Mouse (Mus musculus) olfactory bulb, adult 2 months (tissue): Measurements from ENCODE around the gene Ube2b.

Experiments
- CTCF ChIP-seq: fragments of 200-500 bp; IDR thresholded peaks from 2 replicates; pipeline ENCODE4 v1.5.1; 2012; ENCODE audit warnings: low read depth, mild to moderate bottlenecking, low read length, moderate library complexity; ENCODE audit not compliant: insufficient read depth
- POLR2A ChIP-seq: fragments of 200-500 bp; IDR thresholded peaks from 2 replicates; pipeline ENCODE4 v1.6.1; 2012; ENCODE audit warnings: mild to moderate bottlenecking, low read depth, low read length, moderate library complexity; ENCODE audit not compliant: insufficient read depth

DNA sequence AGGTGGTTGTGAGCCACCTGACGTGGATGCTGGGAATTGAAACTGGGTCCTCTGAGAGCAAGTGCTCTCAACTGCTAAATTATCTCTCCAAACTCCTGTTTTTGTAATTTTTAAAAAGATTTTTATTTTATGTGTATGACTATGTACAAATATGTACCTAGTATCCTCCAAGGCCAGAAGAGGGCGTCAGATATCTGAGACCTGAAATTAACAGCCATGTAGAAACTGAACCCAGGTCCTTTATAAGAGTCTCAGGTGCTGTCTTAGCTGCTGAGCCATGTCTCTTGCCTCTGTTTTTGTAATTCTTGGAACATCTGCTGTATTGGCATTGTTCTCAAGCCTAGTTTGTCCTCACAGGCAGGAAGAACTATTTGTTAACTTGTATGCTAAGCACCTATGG, 31.1 kb downstream of the Ube2b start:
- TF ChIP-seq POLR2A, result no peak
- no peak for TF ChIP-seq CTCF
